Mouse (Mus musculus): ENCODE results near the gene Elf5. TPM values are rescaled to one million over a fixed set of nuclear protein-coding genes. Genes with fewer than 3 reads are reported as not detected.

The Elf5 gene
- polyA plus RNA-seq (2017; shearing (Covaris generic)) = not detected

DNA sequence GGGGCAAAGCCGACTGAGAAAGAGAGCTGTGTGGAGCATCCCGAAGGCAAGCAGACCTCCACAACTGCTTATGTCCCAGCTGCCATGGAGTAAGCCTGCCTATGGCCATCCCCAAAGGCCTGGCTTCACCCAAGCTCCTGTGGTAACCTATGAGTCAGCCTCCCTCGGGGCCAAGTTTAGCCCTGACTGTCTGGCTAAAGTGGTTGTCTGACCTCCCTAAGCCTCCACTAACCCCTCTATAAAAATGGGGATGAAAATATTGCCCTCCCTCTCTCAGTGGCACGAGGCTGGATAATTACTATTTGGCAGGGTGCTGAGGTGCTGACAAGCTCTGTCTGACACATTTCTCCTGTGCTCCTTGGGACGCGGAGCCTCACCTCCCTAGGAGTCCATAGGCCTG is at the start of gene Elf5:
Gene Elf5, plus strand, starts transcription at position 341 of the 400 bp plus-strand sequence.

GRCm38 (mm10) chr2:103484617-103485401 is 73.3 kb downstream of the Elf5 start, which contains the start of gene Cat:
Cat (minus strand) TSS chr2:103485160.

Other genes with a start within 250 kb of the Elf5 start
- gene Ehf, start 108.4 kb upstream of the Elf5 start, polyA plus RNA-seq (2017; shearing (Covaris generic)) = not detected
- gene Cat, start 73.5 kb downstream of the Elf5 start, polyA plus RNA-seq (2017; shearing (Covaris generic)) = 118 TPM
- 11.6 TPM for gene Abtb2, start 154.6 kb downstream of the Elf5 start, polyA plus RNA-seq (2017; shearing (Covaris generic))

Data from activated CD4-positive, CD25-positive, alpha-beta regulatory T cell, adult 9 weeks (primary cell).